Mouse (Mus musculus) heart, embryonic 16.5 days (tissue): ENCODE measurements at regions not wholly inside any gene's neighbourhood (a gene's known extent, or its start where the extent isn't known, plus 50 kb on each side); places are given as distances from the start of the nearest gene placed in this dataset.
"Not testable (repeated sequence)": the region's sequence is repeated elsewhere in the genome, so short reads cannot be mapped to it uniquely, and the experiment has no call there.

Experiments
- ATAC-seq: fragments of 200-750 bp; cut with Nextera tagmentation; replicated peaks from 2 replicates; pipeline ENCODE4 v1.8.0; 2017; ENCODE audit warnings: moderate number of reproducible peaks; ENCODE audit not compliant: insufficient read depth, low FRiP score; ENCODE audit errors: extremely low read depth
- H3K27ac ChIP-seq: fragments of 300-500 bp; sonication (generic); 2 replicates; pipeline ENCODE4 v1.5.1; 2014; ENCODE audit warnings: mild to moderate bottlenecking, low read length, control low read depth, moderate library complexity
- H3K27me3 ChIP-seq: fragments of 300-500 bp; sonication (generic); 2 replicates; pipeline ENCODE4 v1.6.1; 2014; ENCODE audit warnings: low read length, mixed read lengths; ENCODE audit not compliant: control insufficient read depth, insufficient read depth
- H3K36me3 ChIP-seq: fragments of 300-500 bp; sonication (generic); 2 replicates; pipeline ENCODE4 v1.6.1; 2014; ENCODE audit not compliant: control insufficient read depth, insufficient read depth
- H3K4me1 ChIP-seq: fragments of 300-500 bp; sonication (generic); 2 replicates; pipeline ENCODE4 v1.6.1; 2014; ENCODE audit warnings: low read length, mixed read lengths; ENCODE audit not compliant: control insufficient read depth, insufficient read depth
- H3K4me2 ChIP-seq: fragments of 300-500 bp; sonication (generic); 2 replicates; pipeline ENCODE4 v1.6.1; 2014; ENCODE audit warnings: low read depth, mild to moderate bottlenecking, control low read depth, low read length
- H3K4me3 ChIP-seq: fragments of 300-500 bp; sonication (generic); 2 replicates; pipeline ENCODE4 v1.5.1; 2014; ENCODE audit warnings: mild to moderate bottlenecking, control low read depth, low read length
- H3K9ac ChIP-seq: fragments of 300-500 bp; sonication (generic); 2 replicates; pipeline ENCODE4 v1.6.1; 2014; ENCODE audit warnings: low read length, control low read depth
- H3K9me3 ChIP-seq: fragments of 300-500 bp; sonication (generic); replicated peaks from 2 replicates; pipeline ENCODE4 v1.6.1; 2016; ENCODE audit warnings: low read length; ENCODE audit not compliant: control insufficient read depth
- WGBS: fragments of 180-500 bp; shearing (Covaris S2); extraction: QIAGEN DNeasy Blood & Tissue Kit; methylation state at CpG from one replicate; pipeline ENCODE4 v1.1.7; 2014; 5-methylcytosine and 5-hydroxymethylcytosine counted together

DNA sequence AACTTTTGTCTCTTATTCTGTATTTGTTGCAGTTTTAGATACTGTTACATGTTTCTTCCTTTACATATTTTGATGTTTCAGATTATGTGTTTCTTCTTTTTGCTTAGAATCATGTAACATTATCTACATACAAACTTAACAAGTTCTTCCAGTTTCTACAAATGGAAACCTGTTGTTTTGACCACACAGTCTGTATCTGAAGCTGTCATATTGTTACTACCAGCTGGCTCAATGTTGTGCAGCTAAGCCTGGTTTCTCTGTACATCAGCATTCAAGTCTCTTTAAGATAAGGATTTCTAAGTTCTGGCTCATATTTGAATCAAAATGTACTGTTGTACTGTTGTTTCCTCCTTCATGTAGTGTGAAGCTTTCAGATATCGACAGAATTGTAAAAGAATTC, 65.4 kb upstream of the Vps41 start:
- no peak overlapping the region for H3K4me3 ChIP-seq
- no peaks in the 10 kb centered on the region for H3K9me3 ChIP-seq
- ATAC-seq, result no peak
- H3K4me2 ChIP-seq, result no peak overlapping the region
- 78% methylated on average over 1 of the region's 1 CpGs for WGBS
- H3K27ac ChIP-seq, result no peak overlapping the region
- no peaks in the 10 kb centered on the region for H3K27me3 ChIP-seq
- no peaks in the 10 kb centered on the region for H3K4me1 ChIP-seq
- no peak overlapping the region for H3K9ac ChIP-seq
- no peaks in the 10 kb centered on the region for H3K36me3 ChIP-seq

DNA sequence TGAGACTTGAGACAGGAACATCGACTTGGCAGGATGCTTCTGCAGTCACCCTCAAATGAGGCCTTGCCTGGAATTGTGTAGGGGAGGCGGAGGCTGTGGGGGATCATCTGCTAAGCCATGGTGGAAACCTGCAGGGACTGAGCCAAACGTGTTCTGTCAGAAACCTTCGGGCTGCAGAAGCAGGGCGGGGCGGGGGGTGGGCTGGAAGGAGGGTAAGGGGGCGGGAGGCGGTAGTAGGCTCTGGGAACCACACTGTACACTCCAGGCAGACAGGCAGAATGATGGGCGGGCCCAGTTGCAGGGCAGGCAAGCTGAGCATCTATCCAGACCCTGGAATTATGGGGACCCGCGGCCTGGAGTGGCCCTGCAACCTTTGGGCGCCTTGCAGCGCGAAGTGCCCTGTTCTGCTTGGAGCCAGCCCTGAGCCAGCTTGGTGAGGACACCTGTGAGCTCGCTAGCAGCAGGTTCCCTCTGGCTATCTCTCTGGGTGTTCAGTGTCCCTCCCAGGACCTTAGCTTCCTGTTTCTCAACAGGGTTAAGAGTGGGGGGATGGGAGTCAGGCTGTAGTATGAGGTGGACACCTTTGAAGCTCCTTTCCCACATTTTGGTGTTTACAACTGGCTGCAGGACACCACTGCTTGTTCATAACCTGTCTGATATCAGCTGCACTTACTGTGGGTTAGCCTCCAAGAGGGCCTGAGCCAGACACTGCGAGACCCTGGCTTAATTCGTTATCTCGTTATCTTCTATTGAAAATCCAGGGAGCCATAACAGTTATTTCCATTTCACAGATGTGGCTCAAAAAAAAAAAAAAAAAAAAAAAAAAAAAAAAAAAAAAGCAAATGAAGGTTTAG, 102.1 kb upstream of the Vps41 start:
- Histone ChIP-seq H3K27ac (no peak overlapping the region), H3K4me2 (peak overlapping the region; percentile 32; the same call in 1 of the 2 replicates)
- 15% methylated on average over 18 of the region's 18 CpGs for WGBS

GRCm38 (mm10) chr13:18580718-18581550, 136.2 kb upstream of the Vps41 start:
- Histone ChIP-seq H3K4me2 (no peak overlapping the region), H3K4me3 (no peak overlapping the region), H3K4me1 (no peaks in the 10 kb centered on the region), H3K27me3 (no peaks in the 10 kb centered on the region), H3K9ac (no peak overlapping the region), H3K27ac (no peak overlapping the region), H3K36me3 (no peaks in the 10 kb centered on the region), H3K9me3 (no peaks in the 10 kb centered on the region)
- 44% methylated on average over 19 of the region's 19 CpGs for WGBS
- no peak for ATAC-seq

More for the DNA sequence above, 102.1 kb upstream of the Vps41 start:
- no peaks in the 10 kb centered on the region for H3K4me1 ChIP-seq
- no peak; the same call in 1 of the 2 replicates for ATAC-seq
- H3K9ac ChIP-seq, result no peak overlapping the region
- no peaks in the 10 kb centered on the region for H3K27me3 ChIP-seq
- no peaks in the 10 kb centered on the region for H3K36me3 ChIP-seq
- H3K9me3 ChIP-seq, result no peaks in the 10 kb centered on the region
- H3K4me3 ChIP-seq, result no peak overlapping the region

- Histone ChIP-seq H3K36me3 (no peaks in the 10 kb centered on the region), H3K4me2 (no peak overlapping the region), H3K9ac (no peak overlapping the region), H3K9me3 (no peaks in the 10 kb centered on the region), H3K4me3 (no peak overlapping the region), H3K4me1 (no peaks in the 10 kb centered on the region), H3K27me3 (no peaks in the 10 kb centered on the region), H3K27ac (no peak overlapping the region)
- ATAC-seq, result no peak
- 73% methylated on average over 4 of the region's 4 CpGs for WGBS
These were observed 141.1 kb upstream of the Vps41 start for GRCm38 (mm10) chr13:18576016-18576415.

GRCm38 (mm10) chr13:18575599-18575998, 141.5 kb upstream of the Vps41 start:
- Histone ChIP-seq H3K9me3 (no peaks in the 10 kb centered on the region), H3K27me3 (no peaks in the 10 kb centered on the region), H3K4me1 (no peaks in the 10 kb centered on the region), H3K4me2 (no peak overlapping the region), H3K9ac (no peak overlapping the region), H3K27ac (no peak overlapping the region), H3K4me3 (no peak overlapping the region), H3K36me3 (no peaks in the 10 kb centered on the region)
- no peak for ATAC-seq
- 19% methylated on average over 5 of the region's 5 CpGs for WGBS

DNA sequence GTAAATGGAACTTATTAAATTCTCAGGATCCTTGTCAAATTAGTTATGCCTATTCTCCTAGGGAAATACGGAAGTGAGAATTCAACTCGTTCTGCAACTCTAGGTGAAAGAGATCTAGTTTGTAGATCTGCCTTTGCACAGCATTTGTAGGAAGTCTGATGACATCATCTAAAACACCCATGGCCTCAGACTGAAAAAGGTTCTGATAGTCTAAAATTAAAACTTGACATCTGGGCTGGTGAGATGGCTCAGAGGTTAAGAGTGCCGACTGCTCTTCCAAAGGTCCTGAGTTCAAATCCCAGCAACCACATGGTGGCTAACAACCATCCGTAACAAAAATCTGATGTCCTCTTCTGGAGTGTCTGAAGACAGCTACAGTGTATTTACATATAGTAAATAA, 144.5 kb upstream of the Pou6f2 start:
- not testable (repeated sequence) for H3K27me3 ChIP-seq, H3K9me3 ChIP-seq, H3K4me1 ChIP-seq, H3K4me2 ChIP-seq, ATAC-seq, H3K9ac ChIP-seq, H3K36me3 ChIP-seq, H3K27ac ChIP-seq, H3K4me3 ChIP-seq
- WGBS, result 77% methylated on average over 4 of the region's 4 CpGs

DNA sequence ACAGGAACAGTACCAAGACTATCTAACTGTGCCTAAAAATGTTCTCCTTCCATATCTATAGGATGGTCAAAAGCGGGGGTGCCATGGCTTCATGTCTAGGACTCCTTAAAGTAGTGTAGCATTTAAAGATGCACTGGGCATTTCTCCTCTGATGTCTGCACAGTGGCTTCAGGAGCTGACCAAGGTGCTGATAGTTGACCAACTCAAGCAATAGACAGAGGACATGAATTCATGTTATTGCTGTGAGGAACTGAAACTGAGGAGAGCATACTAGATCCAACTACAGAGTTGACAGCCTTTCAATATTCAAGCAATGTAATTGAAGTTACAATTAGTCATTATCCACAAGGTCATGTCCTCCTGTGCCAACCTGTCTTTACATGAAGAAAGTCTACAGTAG, 133.0 kb upstream of the Pou6f2 start:
- no peaks in the 10 kb centered on the region for H3K4me1 ChIP-seq
- no peaks in the 10 kb centered on the region for H3K9me3 ChIP-seq
- H3K27ac ChIP-seq, result no peak overlapping the region
- H3K4me2 ChIP-seq, result no peak overlapping the region
- WGBS, result 27% methylated on average over 1 of the region's 1 CpGs
- H3K4me3 ChIP-seq, result no peak overlapping the region
- no peak for ATAC-seq
- H3K9ac ChIP-seq, result no peak overlapping the region
- no peaks in the 10 kb centered on the region for H3K36me3 ChIP-seq
- no peaks in the 10 kb centered on the region for H3K27me3 ChIP-seq

- Histone ChIP-seq H3K4me3 (no peak overlapping the region), H3K36me3 (no peaks in the 10 kb centered on the region), H3K27ac (no peak overlapping the region), H3K9me3 (no peaks in the 10 kb centered on the region), H3K4me1 (no peaks in the 10 kb centered on the region), H3K9ac (no peak overlapping the region), H3K27me3 (0 out of 2 replicates have a peak, but pooled peaks cover 2% of the 10 kb centered on the region), H3K4me2 (peak overlapping the region; percentile 18)
- ATAC-seq, result no peak
- WGBS, result 32% methylated on average over 4 of the region's 4 CpGs
These were observed 100.7 kb upstream of the Pou6f2 start for GRCm38 (mm10) chr13:18498159-18498558.

DNA sequence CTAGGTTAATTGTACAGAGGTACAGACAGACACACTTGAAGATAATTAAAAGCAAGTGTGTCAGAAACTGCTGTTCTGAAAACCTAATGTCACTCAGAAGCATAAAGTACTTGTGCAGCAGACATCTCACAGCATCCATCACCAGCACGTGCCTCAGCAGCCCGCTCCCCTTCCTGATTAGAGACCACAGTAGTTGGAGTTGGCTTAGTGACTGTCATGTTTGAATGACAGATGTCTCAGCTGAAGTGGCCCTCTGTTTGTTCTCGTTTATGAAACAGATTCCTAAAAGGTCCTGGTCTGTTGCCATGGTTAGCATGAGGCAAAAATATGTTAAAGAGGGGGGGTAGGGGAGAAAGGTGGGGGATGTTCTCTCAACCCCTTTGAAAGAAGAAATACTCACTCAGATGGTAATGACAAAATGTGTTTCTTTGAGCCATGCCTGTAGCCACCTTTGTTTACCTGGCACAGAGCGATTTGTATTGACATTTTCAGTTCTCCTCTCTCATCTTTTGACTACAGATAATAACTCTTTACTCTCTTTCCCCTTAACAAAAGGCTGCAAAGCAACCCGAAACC, 100.2 kb upstream of the Pou6f2 start:
- ATAC-seq, result no peak
- Histone ChIP-seq H3K27ac (no peak overlapping the region), H3K4me1 (no peaks in the 10 kb centered on the region), H3K9me3 (no peaks in the 10 kb centered on the region), H3K27me3 (0 out of 2 replicates have a peak, but pooled peaks cover 2% of the 10 kb centered on the region), H3K9ac (no peak overlapping the region), H3K36me3 (no peaks in the 10 kb centered on the region), H3K4me3 (no peak overlapping the region), H3K4me2 (peak overlapping the region; percentile 18; the same call in 1 of the 2 replicates)
- WGBS, result 20% methylated on average over 5 of the region's 5 CpGs
